Mouse (Mus musculus) myocyte (in vitro differentiated cells): ENCODE data around the gene Bcr.

Experiments
- CEBPB ChIP-seq: IDR thresholded peaks from 2 replicates; pipeline ENCODE4 v1.6.1; 2011; ENCODE audit warnings: mild to moderate bottlenecking, moderate library complexity; ENCODE audit not compliant: poor library complexity, insufficient read depth, severe bottlenecking
- E2F4 ChIP-seq: IDR thresholded peaks from one replicate; pipeline ENCODE4 v1.6.1; 2011; ENCODE audit warnings: mild to moderate bottlenecking, control low read depth, moderate library complexity; ENCODE audit not compliant: insufficient read depth
- MAX ChIP-seq: IDR thresholded peaks from one replicate; pipeline ENCODE4 v1.6.1; 2011; ENCODE audit warnings: low read depth, mild to moderate bottlenecking, control low read depth
- MYOG ChIP-seq, 3 experiments: IDR thresholded peaks; one replicate each; pipeline ENCODE4 v1.6.1; 2011; ENCODE audit warnings: control low read depth in 2 of 3, low read depth in 2 of 3, mild to moderate bottlenecking in 2 of 3; ENCODE audit not compliant: insufficient read length in 2 of 3, control insufficient read depth in 1 of 3, insufficient read depth in 1 of 3
- POLR2A ChIP-seq: IDR thresholded peaks from one replicate; pipeline ENCODE4 v1.6.1; 2011; ENCODE audit warnings: low read depth, mild to moderate bottlenecking, control low read depth, moderate library complexity; ENCODE audit not compliant: insufficient read length
- POLR2AphosphoS2 ChIP-seq: IDR thresholded peaks from one replicate; pipeline ENCODE4 v1.6.1; 2011; ENCODE audit warnings: low read depth, control low read depth; ENCODE audit not compliant: insufficient read length
- REST ChIP-seq: IDR thresholded peaks from one replicate; pipeline ENCODE4 v1.6.1; 2011; ENCODE audit warnings: mild to moderate bottlenecking, control low read depth, moderate library complexity; ENCODE audit not compliant: insufficient read depth, insufficient read length
- SRF ChIP-seq: IDR thresholded peaks from one replicate; pipeline ENCODE4 v1.6.1; 2011; ENCODE audit warnings: low read depth; ENCODE audit not compliant: control insufficient read depth, insufficient read length
- TCF12 ChIP-seq: IDR thresholded peaks from one replicate; pipeline ENCODE4 v1.6.1; 2011; ENCODE audit warnings: mild to moderate bottlenecking, control low read depth; ENCODE audit not compliant: poor library complexity, insufficient read depth, severe bottlenecking
- USF1 ChIP-seq: IDR thresholded peaks from one replicate; pipeline ENCODE4 v1.6.1; 2011; ENCODE audit warnings: low read depth, mild to moderate bottlenecking, control low read depth, moderate library complexity

DNA sequence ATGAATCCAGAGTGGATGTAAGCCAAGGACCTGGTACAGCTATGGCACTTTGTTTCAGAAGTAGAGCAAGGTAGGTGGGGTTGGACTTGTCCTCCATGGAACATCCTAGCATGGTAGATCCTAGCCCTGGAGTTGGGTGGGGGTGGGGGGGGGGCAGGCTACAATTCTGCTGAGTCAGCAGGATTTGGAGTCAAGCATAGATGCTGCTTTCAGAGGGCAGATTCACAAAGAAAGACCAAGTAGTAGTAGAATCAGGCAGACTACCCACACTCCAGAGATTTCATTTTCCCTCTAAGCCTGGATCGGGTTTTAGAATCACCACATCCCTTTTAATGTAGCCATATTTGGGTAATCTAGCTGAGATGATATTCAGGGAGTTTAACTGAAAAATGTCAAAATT is 33.9 kb downstream of the Bcr start:
- no peak for TF ChIP-seq POLR2A
- TF ChIP-seq SRF = no peak
- no peak for TF ChIP-seq E2F4
- no peak for TF ChIP-seq CEBPB
- no peak for TF ChIP-seq USF1
- no peak for TF ChIP-seq POLR2AphosphoS2
- TF ChIP-seq MAX = no peak
- no peak for TF ChIP-seq REST
- TF ChIP-seq MYOG (IDR thresholded peaks at IDR 0.05; ENCODE audit: control insufficient read depth in 1 of 3, insufficient read depth in 1 of 3, insufficient read length in 2 of 3, low read depth in 2 of 3) = no peak
- no peak for TF ChIP-seq TCF12
